Mouse (Mus musculus): Measurements from ENCODE around the gene Skida1. TPM values are rescaled to one million over a fixed set of nuclear protein-coding genes. Genes with fewer than 3 reads are reported as not detected.

The Skida1 gene
- polyA plus RNA-seq, 1 experiment, result 0.06 TPM

DNA sequence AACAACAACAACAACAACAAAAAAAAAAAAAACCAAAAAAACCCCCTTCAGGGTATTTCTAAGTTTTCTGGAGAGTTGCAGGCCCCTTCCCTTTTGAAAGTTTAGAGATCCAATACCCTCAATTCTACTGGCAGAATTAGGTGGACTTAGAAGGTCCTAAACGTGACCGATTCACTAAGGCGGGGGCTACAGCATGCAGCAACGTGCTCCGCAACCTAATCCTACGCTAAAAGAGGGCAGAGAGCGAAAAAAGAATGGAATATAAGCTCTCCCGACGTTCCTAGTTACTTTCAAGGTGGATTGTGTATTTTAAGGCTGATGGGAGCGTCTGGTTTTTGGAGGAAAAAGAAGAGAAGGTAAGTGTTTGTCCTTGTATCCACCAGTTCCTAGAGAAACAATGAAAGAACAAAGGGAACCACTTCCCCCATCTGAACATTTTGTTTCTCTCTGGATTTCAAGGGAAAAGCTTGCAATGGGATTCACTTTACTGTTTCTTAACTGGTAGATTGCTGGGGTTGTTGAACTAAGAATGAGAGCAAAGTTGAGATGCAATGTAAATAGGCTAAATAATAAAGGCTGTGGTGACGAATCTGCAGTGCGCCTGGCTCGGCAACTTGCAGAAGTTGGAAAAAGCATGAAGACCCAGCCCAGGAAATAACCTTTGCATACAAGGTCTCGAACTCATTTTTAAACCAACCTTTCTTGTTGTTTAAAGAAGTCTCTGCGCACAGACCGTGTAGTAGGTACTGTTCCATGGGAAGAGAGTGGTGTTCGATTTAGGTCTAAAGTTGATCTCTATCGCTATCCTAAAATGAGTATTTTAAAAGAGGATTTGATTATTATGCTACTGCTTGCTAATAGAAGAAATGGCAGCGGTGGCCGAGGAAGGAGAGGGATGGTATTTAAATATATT is 6.4 kb upstream of the Skida1 start, which contains the start of gene Mllt10:
Gene Mllt10 (plus strand): TSS at position 222 of the 913 bp plus-strand sequence.
- Histone ChIP-seq H3K27ac (ENCODE audit: control insufficient read depth, insufficient read depth, low read depth, low read length) (peak within 1 kb of the TSS; percentile 85), H3K27me3 (ENCODE audit: control insufficient read depth, insufficient read depth, low read length) (no peaks in the 10 kb centered on the region), H3K4me3 (ENCODE audit: control insufficient read depth, low read depth, low read length) (peak within 1 kb of the TSS; percentile 95), H3K4me1 (ENCODE audit: control insufficient read depth, insufficient read depth, low read length) (peaks cover 10% of the 10 kb centered on the region), H3K36me3 (ENCODE audit: control insufficient read depth, insufficient read depth, low read length) (no peaks in the 10 kb centered on the region)
- TF ChIP-seq POLR2A (IDR thresholded peaks at IDR 0.05; ENCODE audit: control insufficient read depth, low read depth, low read length) (no peak), CTCF (IDR thresholded peaks at IDR 0.05; ENCODE audit: control insufficient read depth, insufficient read depth, insufficient replicate concordance, low read depth, low read length) (no peak)

DNA sequence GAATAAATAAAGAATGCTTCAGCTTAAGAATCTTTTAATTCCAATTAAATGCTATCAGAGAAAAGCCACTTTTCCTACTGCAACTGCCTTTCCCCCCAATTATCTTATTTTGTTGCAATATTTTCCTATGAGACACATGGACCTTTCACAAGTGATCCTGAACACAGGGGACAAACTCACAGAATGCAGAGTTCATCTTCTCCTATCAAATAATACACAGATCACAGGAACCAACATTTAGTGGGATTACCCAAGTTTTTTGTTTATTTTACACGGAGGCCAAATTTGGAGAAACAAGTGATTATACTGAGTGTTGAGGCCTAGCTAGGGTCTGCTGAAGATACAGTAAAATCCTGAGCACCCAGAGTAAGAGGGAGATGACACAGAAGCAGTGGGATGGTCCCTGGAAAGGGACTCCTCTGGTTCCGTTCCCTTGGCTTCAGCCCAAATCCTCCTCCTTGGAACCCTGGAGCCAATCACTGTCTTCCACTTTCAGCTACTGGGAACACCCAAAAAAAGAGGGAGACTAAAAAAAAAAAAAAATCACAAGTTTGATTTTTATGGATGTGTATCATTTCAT is 5.2 kb upstream of the Skida1 start:
- peaks cover 14% of the 10 kb centered on the region for H3K4me1 ChIP-seq (ENCODE audit: control insufficient read depth, insufficient read depth, low read length)
- H3K27ac ChIP-seq (ENCODE audit: control insufficient read depth, insufficient read depth, low read depth, low read length), result no peak overlapping the region
- H3K36me3 ChIP-seq (ENCODE audit: control insufficient read depth, insufficient read depth, low read length), result no peaks in the 10 kb centered on the region
- no peaks in the 10 kb centered on the region for H3K27me3 ChIP-seq (ENCODE audit: control insufficient read depth, insufficient read depth, low read length)
- no peak for TF ChIP-seq POLR2A (IDR thresholded peaks at IDR 0.05; ENCODE audit: control insufficient read depth, low read depth, low read length)
- TF ChIP-seq CTCF (IDR thresholded peaks at IDR 0.05; ENCODE audit: control insufficient read depth, insufficient read depth, insufficient replicate concordance, low read depth, low read length), result no peak
- H3K4me3 ChIP-seq (ENCODE audit: control insufficient read depth, low read depth, low read length), result no peak overlapping the region

DNA sequence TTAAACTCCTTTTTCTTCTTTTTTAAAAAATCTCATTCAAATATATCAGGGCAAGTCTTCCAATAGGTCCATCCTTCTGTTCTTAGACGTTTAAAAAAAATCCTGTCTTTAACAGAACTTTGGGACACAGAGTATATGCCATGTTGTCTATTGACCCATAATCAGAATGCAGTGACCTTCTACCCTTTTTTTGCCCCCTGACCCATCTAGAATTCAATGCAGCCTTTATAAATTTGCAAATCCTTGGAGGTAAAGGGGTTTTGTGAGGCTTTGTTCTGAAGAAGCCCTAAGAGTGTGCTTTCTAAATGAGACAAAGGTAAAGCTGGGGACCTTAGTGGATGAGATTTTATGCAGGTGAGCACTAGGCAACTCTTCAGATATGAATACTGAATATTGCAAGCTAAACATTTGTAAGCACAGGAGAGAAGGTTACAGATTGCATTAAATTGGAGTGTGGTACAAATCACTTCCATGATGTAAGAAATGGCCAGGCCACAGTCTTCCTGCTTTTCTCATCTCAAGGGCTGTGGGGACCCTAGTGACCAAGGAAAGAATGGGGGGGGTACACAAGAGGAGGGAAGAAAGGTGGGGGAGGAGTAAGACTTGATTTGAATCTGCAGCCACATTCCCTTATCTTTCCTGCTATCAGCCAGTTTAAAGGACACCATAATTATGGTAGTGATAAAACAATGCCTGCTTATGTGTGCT is 4.5 kb upstream of the Skida1 start:
- H3K4me1 ChIP-seq (ENCODE audit: control insufficient read depth, insufficient read depth, low read length), result peaks cover 14% of the 10 kb centered on the region
- H3K36me3 ChIP-seq (ENCODE audit: control insufficient read depth, insufficient read depth, low read length), result no peaks in the 10 kb centered on the region
- TF ChIP-seq CTCF (IDR thresholded peaks at IDR 0.05; ENCODE audit: control insufficient read depth, insufficient read depth, insufficient replicate concordance, low read depth, low read length) (no peak), POLR2A (IDR thresholded peaks at IDR 0.05; ENCODE audit: control insufficient read depth, low read depth, low read length) (no peak)
- no peak overlapping the region for H3K27ac ChIP-seq (ENCODE audit: control insufficient read depth, insufficient read depth, low read depth, low read length)
- H3K4me3 ChIP-seq (ENCODE audit: control insufficient read depth, low read depth, low read length), result no peak overlapping the region
- H3K27me3 ChIP-seq (ENCODE audit: control insufficient read depth, insufficient read depth, low read length), result no peaks in the 10 kb centered on the region

DNA sequence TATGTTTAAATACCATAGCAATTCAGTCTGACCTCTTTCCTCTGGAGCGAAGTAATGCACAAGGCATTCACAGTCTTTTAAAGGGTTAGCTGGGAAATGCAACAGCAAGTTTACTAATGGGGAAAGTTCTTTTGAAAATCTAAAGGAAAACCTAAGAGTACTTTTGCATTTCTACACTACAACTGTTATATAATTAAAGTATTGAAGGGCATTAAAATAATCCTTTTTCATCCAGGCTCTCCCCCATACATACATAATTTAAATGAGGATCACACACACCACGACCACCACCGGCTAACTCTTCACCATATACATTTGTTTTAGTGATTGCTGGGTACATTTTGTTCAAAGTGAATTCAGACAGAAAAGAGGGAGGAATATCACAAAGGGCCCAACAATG is 3.7 kb upstream of the Skida1 start:
- TF ChIP-seq POLR2A (IDR thresholded peaks at IDR 0.05; ENCODE audit: control insufficient read depth, low read depth, low read length), result no peak
- TF ChIP-seq CTCF (IDR thresholded peaks at IDR 0.05; ENCODE audit: control insufficient read depth, insufficient read depth, insufficient replicate concordance, low read depth, low read length), result no peak
- no peak overlapping the region for H3K4me3 ChIP-seq (ENCODE audit: control insufficient read depth, low read depth, low read length)

DNA sequence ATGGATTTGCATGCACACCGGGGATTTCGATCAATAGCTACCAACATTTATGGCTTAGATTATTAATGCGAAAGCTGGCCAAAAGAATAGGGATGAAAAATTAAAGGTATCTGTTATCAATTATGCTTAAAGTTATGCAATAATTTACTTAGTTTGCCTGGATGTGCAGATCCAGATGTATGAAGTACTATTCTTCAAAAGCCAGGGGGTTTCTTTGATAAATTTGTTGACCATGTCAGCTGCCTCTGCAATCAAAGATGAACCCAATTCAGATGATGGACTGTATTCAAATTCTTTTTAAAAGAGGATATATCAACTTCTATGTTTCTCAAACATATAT is 3.0 kb upstream of the Skida1 start:
- H3K27me3 ChIP-seq (ENCODE audit: control insufficient read depth, insufficient read depth, low read length), result no peaks in the 10 kb centered on the region
- no peaks in the 10 kb centered on the region for H3K36me3 ChIP-seq (ENCODE audit: control insufficient read depth, insufficient read depth, low read length)
- peaks cover 11% of the 10 kb centered on the region for H3K4me1 ChIP-seq (ENCODE audit: control insufficient read depth, insufficient read depth, low read length)
- no peak overlapping the region for H3K4me3 ChIP-seq (ENCODE audit: control insufficient read depth, low read depth, low read length)
- TF ChIP-seq CTCF (IDR thresholded peaks at IDR 0.05; ENCODE audit: control insufficient read depth, insufficient read depth, insufficient replicate concordance, low read depth, low read length) (no peak), POLR2A (IDR thresholded peaks at IDR 0.05; ENCODE audit: control insufficient read depth, low read depth, low read length) (no peak)
- H3K27ac ChIP-seq (ENCODE audit: control insufficient read depth, insufficient read depth, low read depth, low read length), result no peak overlapping the region

More for the DNA sequence above, 3.7 kb upstream of the Skida1 start:
- Histone ChIP-seq H3K4me1 (ENCODE audit: control insufficient read depth, insufficient read depth, low read length) (peaks cover 14% of the 10 kb centered on the region), H3K27ac (ENCODE audit: control insufficient read depth, insufficient read depth, low read depth, low read length) (no peak overlapping the region), H3K27me3 (ENCODE audit: control insufficient read depth, insufficient read depth, low read length) (no peaks in the 10 kb centered on the region), H3K36me3 (ENCODE audit: control insufficient read depth, insufficient read depth, low read length) (no peaks in the 10 kb centered on the region)

DNA sequence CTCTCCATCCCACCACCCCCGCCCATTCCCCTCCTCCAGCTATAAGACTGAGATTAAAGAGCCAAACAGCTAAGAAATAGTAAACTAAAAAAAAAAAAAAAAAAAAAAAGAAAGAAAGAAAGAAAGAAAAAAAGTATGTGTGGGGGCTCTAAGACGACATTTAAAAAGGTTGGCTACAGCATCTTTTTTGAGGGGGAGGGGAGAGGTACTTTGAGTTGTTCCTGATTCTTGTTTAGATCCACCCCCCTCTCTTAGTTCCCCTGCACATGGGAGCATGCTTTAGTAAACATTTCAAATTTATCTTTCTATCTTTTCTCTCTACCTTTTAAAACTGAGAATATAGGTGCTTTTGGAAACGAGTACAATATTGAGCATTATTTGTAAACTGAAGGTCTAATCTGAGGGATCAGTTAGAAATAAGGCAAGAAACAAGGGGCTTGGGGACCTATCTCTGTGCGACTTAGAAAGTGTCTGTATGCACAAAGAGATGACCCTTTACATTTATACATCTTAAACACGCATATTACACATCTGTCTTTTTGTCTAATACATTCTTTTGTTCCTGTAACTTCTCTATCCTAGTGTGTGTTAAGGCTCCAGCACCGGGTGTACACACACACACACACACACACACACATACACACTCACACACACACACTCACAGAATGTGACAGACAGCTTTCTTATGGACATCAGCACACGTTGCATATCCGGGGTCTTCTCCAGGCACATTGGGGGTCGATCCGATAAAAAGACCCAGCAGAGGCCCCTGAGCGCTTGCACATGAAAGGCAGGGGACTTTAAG is 2.4 kb upstream of the Skida1 start:
- Histone ChIP-seq H3K4me1 (ENCODE audit: control insufficient read depth, insufficient read depth, low read length) (peaks cover 10% of the 10 kb centered on the region), H3K4me3 (ENCODE audit: control insufficient read depth, low read depth, low read length) (no peak overlapping the region)
- no peak for TF ChIP-seq CTCF (IDR thresholded peaks at IDR 0.05; ENCODE audit: control insufficient read depth, insufficient read depth, insufficient replicate concordance, low read depth, low read length)
- no peak for TF ChIP-seq POLR2A (IDR thresholded peaks at IDR 0.05; ENCODE audit: control insufficient read depth, low read depth, low read length)

More for the DNA sequence above, 2.4 kb upstream of the Skida1 start:
- Histone ChIP-seq H3K27ac (ENCODE audit: control insufficient read depth, insufficient read depth, low read depth, low read length) (no peak overlapping the region), H3K36me3 (ENCODE audit: control insufficient read depth, insufficient read depth, low read length) (no peaks in the 10 kb centered on the region), H3K27me3 (ENCODE audit: control insufficient read depth, insufficient read depth, low read length) (no peaks in the 10 kb centered on the region)
